Mouse (Mus musculus) hindbrain, embryonic 12.5 days (tissue): ENCODE results near the gene Aim2. TPM values are rescaled to one million over a fixed set of nuclear protein-coding genes. Genes with fewer than 3 reads are reported as not detected.
A peak's percentile ranks its signal among the peaks of the same experiment; 100 is the strongest.

Source experiments
- ATAC-seq: fragments of 200-750 bp; cut with Nextera tagmentation; 2 replicates; pipeline ENCODE4 v1.8.0; 2017; ENCODE audit warnings: moderate TSS enrichment; ENCODE audit not compliant: low FRiP score
- H3K27ac ChIP-seq: fragments of 300-500 bp; sonication (generic); 2 replicates; pipeline ENCODE4 v1.5.1; 2016; ENCODE audit warnings: mild to moderate bottlenecking
- H3K27me3 ChIP-seq: fragments of 300-500 bp; sonication (generic); 2 replicates; pipeline ENCODE4 v1.6.1; 2016; ENCODE audit warnings: mild to moderate bottlenecking
- H3K36me3 ChIP-seq: fragments of 300-500 bp; sonication (generic); 2 replicates; pipeline ENCODE4 v1.6.1; 2016; ENCODE audit warnings: mild to moderate bottlenecking
- H3K4me1 ChIP-seq: fragments of 300-500 bp; sonication (generic); 2 replicates; pipeline ENCODE4 v1.6.1; 2016
- H3K4me2 ChIP-seq: fragments of 300-500 bp; sonication (generic); replicated peaks from 2 replicates; pipeline ENCODE4 v1.6.1; 2016; ENCODE audit warnings: mild to moderate bottlenecking
- H3K4me3 ChIP-seq: fragments of 300-500 bp; sonication (generic); 2 replicates; pipeline ENCODE4 v1.5.1; 2016; ENCODE audit warnings: mild to moderate bottlenecking
- H3K9ac ChIP-seq: fragments of 300-500 bp; sonication (generic); 2 replicates; pipeline ENCODE4 v1.6.1; 2016; ENCODE audit warnings: mild to moderate bottlenecking, moderate library complexity
- H3K9me3 ChIP-seq: fragments of 300-500 bp; sonication (generic); replicated peaks from 2 replicates; pipeline ENCODE4 v1.6.1; 2016; ENCODE audit warnings: mild to moderate bottlenecking
- WGBS: fragments of 180-500 bp; shearing (Covaris S2); methylation state at CpG from one replicate; pipeline ENCODE4 v1.1.7; 2016; 5-methylcytosine and 5-hydroxymethylcytosine counted together
- polyA plus RNA-seq: library from polyadenylated mRNA; unstranded; fragments of >200 nt; fragmentation: Nextera tagmentation; extraction: Ambion mirVana; gene quantifications from 2 replicates; pipeline ENCODE4 v1.2.1, GENCODE M21; 2016

Gene Aim2
- polyA plus RNA-seq, 1 experiment from 2014 or later: 3.9 TPM

DNA sequence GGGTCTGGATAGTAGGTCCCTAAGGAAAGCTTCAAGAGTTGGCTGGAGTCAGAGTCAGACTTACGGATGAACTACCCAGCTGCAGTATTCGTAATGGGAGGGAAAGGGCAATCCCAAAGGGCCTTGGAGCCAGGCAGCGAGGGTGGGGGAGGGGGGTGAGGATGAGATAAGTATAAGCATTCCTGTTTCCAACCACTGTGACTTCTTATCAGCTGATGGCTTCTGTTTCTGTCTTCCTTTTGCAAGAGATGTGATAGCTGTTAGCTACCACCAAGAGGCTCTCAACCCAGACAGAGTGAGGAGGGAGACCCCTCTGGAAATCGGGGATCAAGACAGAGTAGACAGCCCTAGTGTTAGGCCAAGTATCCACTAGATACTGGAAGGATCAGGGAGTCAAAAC is 21.5 kb upstream of the Aim2 start:
- no peaks in the 10 kb centered on the region for H3K9me3 ChIP-seq
- peak; percentile 23; the same call in 1 of the 2 replicates for ATAC-seq

DNA sequence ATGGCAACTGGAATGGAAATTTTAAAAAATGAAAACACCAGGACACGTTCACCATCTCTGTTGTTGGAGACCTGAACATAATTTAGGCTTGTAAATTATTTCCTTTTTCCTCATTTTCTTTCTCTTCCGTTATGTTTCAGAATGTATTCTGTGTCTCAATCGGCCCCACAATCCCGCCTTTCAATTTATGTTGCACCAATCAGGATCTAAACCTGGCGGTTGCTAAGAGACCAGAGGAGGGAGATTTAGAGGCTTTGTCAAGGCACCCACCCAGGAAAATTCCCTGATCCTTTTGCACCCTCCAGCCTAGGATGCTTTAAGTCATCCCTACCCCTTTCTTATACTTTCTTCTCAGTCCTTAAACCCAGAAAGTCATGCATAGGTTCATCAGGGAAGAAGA is 20.9 kb upstream of the Aim2 start:
- Histone ChIP-seq H3K9ac (no peak overlapping the region), H3K27me3 (no peaks in the 10 kb centered on the region), H3K4me1 (no peaks in the 10 kb centered on the region; the same call in 1 of the 2 replicates), H3K36me3 (no peaks in the 10 kb centered on the region), H3K4me2 (no peak overlapping the region), H3K4me3 (no peak overlapping the region), H3K27ac (no peak overlapping the region), H3K9me3 (no peaks in the 10 kb centered on the region)
- no peak for ATAC-seq
- WGBS: 84% methylated on average over 5 of the region's 5 CpGs

More for the DNA sequence above, 21.5 kb upstream of the Aim2 start:
- Histone ChIP-seq H3K4me2 (no peak overlapping the region), H3K27ac (no peak overlapping the region), H3K4me1 (no peaks in the 10 kb centered on the region; the same call in 1 of the 2 replicates), H3K36me3 (no peaks in the 10 kb centered on the region), H3K4me3 (no peak overlapping the region), H3K9ac (no peak overlapping the region), H3K27me3 (no peaks in the 10 kb centered on the region)
- WGBS: 49% methylated on average over 4 of the region's 4 CpGs

DNA sequence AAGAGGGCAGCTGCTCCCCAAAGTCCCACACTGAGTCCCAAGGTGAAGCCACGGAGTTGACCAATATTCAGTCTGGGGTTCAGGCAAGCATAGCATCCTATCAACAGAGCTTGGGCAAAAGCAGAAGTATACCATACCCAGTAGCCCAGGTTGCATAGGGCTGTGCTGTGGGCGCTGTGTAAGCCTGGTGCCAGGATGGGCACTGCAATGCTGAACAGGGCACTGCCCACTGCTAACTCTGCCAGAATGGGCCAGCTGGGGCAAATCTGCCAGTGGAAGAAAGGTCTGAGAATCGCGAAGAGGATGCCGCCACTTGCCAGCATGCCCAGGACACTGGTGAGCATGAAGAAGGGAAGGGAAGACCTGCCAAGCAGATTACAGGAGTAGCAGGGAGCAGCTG is 18.3 kb upstream of the Aim2 start:
- Histone ChIP-seq H3K27me3 (no peaks in the 10 kb centered on the region), H3K36me3 (0 out of 2 replicates have a peak, but pooled peaks cover 11% of the 10 kb centered on the region)

DNA sequence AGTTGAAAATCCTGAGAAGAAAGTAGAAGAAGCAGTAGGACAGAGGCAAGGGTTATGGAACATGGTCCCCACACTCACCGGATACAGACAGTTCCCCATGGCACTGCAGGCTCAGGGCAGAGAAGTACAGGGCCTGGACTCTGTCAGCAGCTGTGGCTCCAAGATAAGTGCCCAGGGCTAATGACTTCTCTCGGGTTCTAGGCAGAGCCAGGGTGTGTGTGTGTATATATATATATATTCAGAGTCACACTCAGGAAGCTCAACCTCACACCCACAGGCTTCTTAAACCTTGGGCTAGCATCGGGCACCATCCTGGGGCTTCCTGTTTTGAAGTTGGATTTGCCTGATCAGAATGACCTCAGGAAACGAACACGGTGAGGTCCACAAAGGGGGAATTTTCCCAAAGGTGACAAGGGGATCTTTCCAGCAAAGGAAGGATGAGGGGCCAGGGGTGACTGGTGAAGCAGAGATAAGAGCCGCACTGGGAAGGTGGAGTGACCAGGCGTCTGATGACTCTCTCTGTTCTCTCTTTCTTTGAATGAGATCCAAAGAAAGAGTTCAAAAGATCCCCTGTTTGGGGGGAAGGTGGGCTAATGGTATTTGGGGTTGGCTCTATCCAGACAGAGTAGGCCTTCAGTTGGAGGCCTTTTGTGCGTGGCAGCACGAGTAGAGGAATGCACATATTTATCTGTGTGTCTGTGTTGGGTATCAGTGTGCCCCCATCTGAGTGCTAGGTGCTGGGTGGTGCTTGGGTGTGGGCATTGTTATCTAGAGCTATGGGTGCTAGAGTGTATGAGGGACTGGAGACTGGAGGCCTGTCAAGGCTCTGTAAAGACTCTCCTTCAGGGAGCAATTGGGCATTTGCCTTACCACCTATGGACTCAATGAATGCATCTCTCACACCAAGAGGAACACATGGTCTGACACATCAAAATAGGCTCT is 17.1 kb upstream of the Aim2 start, which contains the start of gene Ackr1:
Gene Ackr1 (minus strand): TSS at position 439 of the 942 bp plus-strand sequence.
- Histone ChIP-seq H3K4me2 (no peak within 1 kb of the TSS), H3K9ac (no peak within 1 kb of the TSS; the same call in 1 of the 2 replicates), H3K4me1 (peaks cover 9% of the 10 kb centered on the region), H3K27me3 (no peaks in the 10 kb centered on the region), H3K36me3 (peaks cover 16% of the 10 kb centered on the region; the same call in 1 of the 2 replicates), H3K27ac (no peak within 1 kb of the TSS), H3K4me3 (no peak within 1 kb of the TSS), H3K9me3 (no peaks in the 10 kb centered on the region)
- WGBS: 83% methylated on average over 9 of the region's 9 CpGs
- ATAC-seq: no peak

More for the DNA sequence above, 18.3 kb upstream of the Aim2 start:
- Histone ChIP-seq H3K9me3 (no peaks in the 10 kb centered on the region), H3K4me3 (no peak overlapping the region), H3K4me2 (no peak overlapping the region), H3K27ac (no peak overlapping the region), H3K9ac (no peak overlapping the region), H3K4me1 (peaks cover 9% of the 10 kb centered on the region)
- 93% methylated on average over 5 of the region's 5 CpGs for WGBS
- ATAC-seq: no peak

DNA sequence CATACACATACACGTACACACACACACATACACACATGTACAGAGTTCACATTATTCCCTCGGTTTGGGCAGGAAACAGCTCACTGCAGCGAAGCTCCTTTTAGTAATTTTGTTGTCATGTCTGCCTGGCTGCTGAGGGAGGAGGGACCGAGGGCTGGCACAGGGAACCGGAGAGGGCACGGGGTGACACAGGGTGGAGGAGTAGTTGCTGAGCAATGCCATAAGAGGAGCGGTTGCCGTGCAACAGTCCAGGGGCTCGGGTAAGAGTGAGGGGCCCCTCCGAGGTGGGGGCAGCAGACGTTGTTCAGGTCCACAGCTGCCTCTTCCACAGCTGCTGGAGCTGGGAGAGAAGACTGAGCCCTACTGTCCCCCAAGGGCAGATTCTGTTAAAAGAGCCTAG is 14.8 kb upstream of the Aim2 start:
- H3K36me3 ChIP-seq: peaks cover 28% of the 10 kb centered on the region
- H3K4me2 ChIP-seq: no peak overlapping the region
- no peak overlapping the region for H3K9ac ChIP-seq
- H3K9me3 ChIP-seq: no peaks in the 10 kb centered on the region
- 44% methylated on average over 11 of the region's 11 CpGs for WGBS
- no peaks in the 10 kb centered on the region for H3K27me3 ChIP-seq
- H3K4me3 ChIP-seq: no peak overlapping the region
- H3K27ac ChIP-seq: no peak overlapping the region
- peaks cover 9% of the 10 kb centered on the region for H3K4me1 ChIP-seq
- 0 out of 2 replicates have a peak, but pooled peaks have one; percentile 32 for ATAC-seq

DNA sequence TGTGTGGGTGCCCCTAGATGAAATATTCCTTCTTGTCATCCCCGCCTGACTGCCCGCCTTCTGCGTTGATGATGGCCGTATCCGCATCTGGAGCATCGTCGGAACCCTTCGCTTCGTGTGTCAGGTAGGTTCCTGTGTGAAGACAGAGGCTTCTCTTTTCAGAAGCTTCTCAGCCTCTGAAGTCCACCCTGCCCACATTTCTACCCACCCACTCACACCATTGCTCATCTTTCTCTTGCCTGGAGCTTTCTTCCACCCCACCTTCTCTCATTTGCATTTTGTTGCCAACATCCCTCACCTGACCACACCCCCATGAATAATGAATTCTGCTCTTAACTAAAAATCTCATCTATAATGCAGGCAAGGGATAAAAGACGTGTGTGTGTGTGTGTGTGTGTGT is 13.7 kb upstream of the Aim2 start:
- Histone ChIP-seq H3K27me3 (no peaks in the 10 kb centered on the region), H3K27ac (no peak overlapping the region), H3K36me3 (peaks cover 36% of the 10 kb centered on the region), H3K4me1 (peaks cover 9% of the 10 kb centered on the region), H3K9me3 (no peaks in the 10 kb centered on the region), H3K4me2 (no peak overlapping the region), H3K9ac (no peak overlapping the region), H3K4me3 (no peak overlapping the region)
- 92% methylated on average over 10 of the region's 10 CpGs for WGBS
- ATAC-seq: no peak

DNA sequence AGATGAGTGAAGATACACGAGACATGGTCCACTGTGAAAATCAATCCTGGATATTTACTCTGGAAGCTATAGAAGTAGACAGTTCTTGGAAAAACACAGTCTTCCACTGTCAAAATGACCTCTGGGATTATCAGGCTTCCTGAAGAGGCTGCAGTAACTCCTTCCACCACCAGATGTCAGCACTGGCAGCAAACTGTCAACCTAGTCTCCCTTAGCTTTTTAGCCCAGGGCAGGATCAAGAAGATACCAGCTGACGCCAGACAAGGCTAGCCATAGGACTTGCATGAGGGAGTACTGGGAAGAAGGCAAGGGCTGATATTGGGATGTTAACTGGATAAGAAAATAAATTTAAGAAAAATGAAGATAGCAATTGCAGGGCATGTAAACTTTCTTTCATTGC is 11.1 kb upstream of the Aim2 start:
- H3K36me3 ChIP-seq: peaks cover 46% of the 10 kb centered on the region
- ATAC-seq: peak; percentile 63
- no peaks in the 10 kb centered on the region for H3K27me3 ChIP-seq
- H3K4me2 ChIP-seq: no peak overlapping the region
- no peak overlapping the region for H3K27ac ChIP-seq
- H3K4me3 ChIP-seq: no peak overlapping the region
- H3K9ac ChIP-seq: no peak overlapping the region
- whole genome bisulfite sequencing: 2% methylated on average over 2 of the region's 2 CpGs
- H3K9me3 ChIP-seq: no peaks in the 10 kb centered on the region
- peaks cover 15% of the 10 kb centered on the region for H3K4me1 ChIP-seq

DNA sequence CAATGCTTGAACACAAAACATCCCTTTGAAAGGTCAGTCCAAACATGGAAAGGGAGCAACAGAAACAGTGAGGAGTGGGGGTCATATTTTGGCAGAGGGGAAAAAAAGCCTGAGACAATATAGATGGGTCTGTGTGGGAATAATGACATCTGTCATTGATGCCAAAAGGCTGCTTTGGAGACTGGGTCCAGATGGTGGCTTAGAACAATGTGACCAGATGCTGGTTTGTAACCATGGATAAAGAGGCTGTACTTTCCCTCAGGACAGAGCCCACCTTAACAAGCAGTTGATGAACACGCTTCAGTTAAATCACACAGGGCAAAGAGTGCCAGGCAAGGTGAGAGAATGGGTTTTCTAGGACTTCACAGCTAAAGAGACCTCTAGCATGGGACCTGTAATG is 8.3 kb upstream of the Aim2 start:
- no peak overlapping the region for H3K4me3 ChIP-seq
- ATAC-seq: 0 out of 2 replicates have a peak, but pooled peaks have one; percentile 29
- no peak overlapping the region for H3K4me2 ChIP-seq
- 48% methylated on average over 1 of the region's 1 CpGs for WGBS
- H3K4me1 ChIP-seq: peaks cover 6% of the 10 kb centered on the region
- H3K9ac ChIP-seq: no peak overlapping the region
- no peaks in the 10 kb centered on the region for H3K9me3 ChIP-seq
- peaks cover 43% of the 10 kb centered on the region for H3K36me3 ChIP-seq
- no peak overlapping the region for H3K27ac ChIP-seq
- H3K27me3 ChIP-seq: no peaks in the 10 kb centered on the region

DNA sequence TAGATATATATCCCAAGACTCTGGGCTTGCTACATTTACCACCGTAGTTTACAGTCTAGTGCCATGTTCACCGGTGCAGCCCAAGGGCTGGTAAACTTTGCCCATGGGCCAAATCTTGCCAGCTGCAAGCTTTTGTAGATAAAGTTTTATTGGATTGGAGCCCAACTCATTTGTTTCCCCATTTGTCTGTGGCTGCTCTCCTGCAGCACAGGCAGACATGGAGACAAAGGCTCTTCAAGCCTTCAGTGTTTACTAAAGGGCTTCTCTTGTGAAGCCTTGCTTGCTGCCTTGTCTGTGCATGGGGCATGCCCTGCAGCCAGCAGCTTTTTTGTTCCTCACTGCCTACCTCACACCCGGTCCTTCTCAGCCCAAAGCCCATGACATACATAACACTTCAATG is 6.7 kb upstream of the Aim2 start:
- Histone ChIP-seq H3K4me2 (no peak overlapping the region), H3K27ac (no peak overlapping the region), H3K9ac (no peak overlapping the region), H3K36me3 (peaks cover 36% of the 10 kb centered on the region), H3K4me3 (no peak overlapping the region), H3K9me3 (no peaks in the 10 kb centered on the region), H3K4me1 (peaks cover 6% of the 10 kb centered on the region), H3K27me3 (no peaks in the 10 kb centered on the region)
- ATAC-seq: no peak; the same call in 1 of the 2 replicates
- WGBS: 58% methylated on average over 3 of the region's 3 CpGs

DNA sequence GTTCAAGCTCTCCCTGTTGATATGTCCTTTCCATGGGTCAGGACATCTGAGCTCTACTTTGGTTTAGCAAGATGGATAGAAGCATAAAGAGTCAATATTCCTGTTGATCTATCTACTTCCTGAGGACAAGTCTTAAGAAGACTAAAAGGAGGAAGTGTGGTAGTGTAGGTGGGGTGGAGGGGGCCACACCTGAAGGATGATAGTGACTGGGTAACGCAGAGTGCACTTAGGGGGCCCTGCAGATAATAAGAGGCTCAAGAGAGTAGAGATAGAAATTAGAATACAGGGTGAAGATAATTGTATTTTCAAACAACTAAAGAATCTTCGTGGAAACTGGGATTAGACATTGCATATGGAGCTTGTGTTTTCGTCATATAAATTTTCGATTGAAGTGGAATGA is 5.6 kb upstream of the Aim2 start:
- Histone ChIP-seq H3K4me3 (no peak overlapping the region), H3K9ac (no peak overlapping the region), H3K27ac (no peak overlapping the region), H3K4me2 (no peak overlapping the region), H3K36me3 (peaks cover 34% of the 10 kb centered on the region), H3K4me1 (peaks cover 12% of the 10 kb centered on the region), H3K9me3 (no peaks in the 10 kb centered on the region), H3K27me3 (no peaks in the 10 kb centered on the region)
- WGBS: 95% methylated on average over 4 of the region's 4 CpGs
- no peak for ATAC-seq

DNA sequence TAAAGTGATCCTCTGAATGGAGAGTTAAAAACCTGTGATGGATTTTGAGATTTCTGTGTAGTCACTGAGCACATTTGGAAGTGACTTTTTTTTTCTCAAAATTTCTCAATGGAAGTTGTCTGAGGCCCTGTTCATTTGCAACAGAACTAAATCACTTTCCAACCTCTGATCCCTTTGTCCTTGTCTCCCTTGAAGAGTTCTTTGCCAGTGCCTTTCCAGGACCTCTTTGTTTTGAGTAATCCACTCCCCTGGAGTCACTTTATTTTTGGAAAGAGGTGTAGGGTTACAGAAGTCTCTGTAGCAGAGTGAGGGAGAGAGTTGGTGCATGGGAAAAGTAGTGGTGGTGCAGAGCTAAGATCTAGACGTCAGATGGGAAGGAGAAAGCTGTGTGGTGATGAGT is 2.2 kb upstream of the Aim2 start:
- WGBS: 5% methylated on average over 1 of the region's 1 CpGs
- no peak for ATAC-seq
- Histone ChIP-seq H3K27me3 (no peaks in the 10 kb centered on the region), H3K4me2 (no peak overlapping the region), H3K27ac (no peak overlapping the region), H3K36me3 (peaks cover 17% of the 10 kb centered on the region), H3K4me1 (peaks cover 23% of the 10 kb centered on the region), H3K4me3 (no peak overlapping the region), H3K9ac (no peak overlapping the region), H3K9me3 (no peaks in the 10 kb centered on the region)

DNA sequence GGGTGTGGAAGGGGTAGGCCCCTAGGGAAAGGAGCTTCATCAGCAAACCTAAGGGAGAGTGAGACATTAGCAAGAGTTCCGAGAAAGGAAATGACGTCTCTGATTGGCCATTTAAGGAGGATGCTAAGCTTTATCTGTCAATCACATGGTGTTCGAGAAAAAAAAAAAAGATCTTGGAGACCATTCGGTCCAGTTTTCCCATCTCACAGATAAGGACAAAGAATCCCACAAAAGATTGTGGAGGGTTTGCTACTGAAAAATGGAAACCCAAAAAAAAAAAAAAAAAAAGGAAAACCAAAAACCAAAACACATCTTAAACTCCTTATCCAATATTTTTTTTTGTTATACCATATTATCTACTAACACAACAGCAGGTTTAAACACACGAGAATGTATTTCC is 1.5 kb upstream of the Aim2 start:
- Histone ChIP-seq H3K27ac (no peak overlapping the region), H3K4me2 (no peak overlapping the region), H3K9me3 (no peaks in the 10 kb centered on the region), H3K27me3 (no peaks in the 10 kb centered on the region), H3K36me3 (peaks cover 10% of the 10 kb centered on the region), H3K4me3 (no peak overlapping the region), H3K4me1 (peaks cover 18% of the 10 kb centered on the region), H3K9ac (no peak overlapping the region)
- no peak for ATAC-seq
- WGBS: 53% methylated on average over 5 of the region's 5 CpGs
